Mouse (Mus musculus): ENCODE data around the gene Pex26.

The Pex26 gene

GRCm38 (mm10) chr6:121202026-121202425 lies 18.6 kb downstream of the Pex26 start:
- DNase-seq (ENCODE audit: low read depth in 1 of 2, low spot score in 2 of 2) = no peak

DNA sequence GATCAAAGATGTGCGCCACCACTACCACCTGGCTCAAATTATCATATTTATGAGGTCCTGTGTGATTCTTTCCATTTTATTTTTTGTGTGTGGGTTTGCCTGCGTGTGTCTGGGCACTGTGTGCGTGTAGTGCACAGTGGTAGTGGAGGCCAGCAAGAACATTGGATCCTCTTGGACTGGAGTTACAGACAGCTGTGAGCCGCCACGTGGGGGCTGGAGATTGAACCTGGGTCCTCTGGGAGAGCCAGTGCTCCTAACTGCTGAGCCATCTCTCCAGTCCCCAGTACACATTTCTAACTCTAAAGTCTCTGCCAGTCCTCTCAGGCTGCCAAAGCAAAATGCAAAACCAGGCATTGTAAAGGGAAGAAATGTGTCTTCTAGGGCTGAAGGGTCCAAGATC lies 23.0 kb downstream of the Pex26 start:
- DNase-seq (ENCODE audit: low read depth in 1 of 2, low spot score in 2 of 2) = no peak

DNA sequence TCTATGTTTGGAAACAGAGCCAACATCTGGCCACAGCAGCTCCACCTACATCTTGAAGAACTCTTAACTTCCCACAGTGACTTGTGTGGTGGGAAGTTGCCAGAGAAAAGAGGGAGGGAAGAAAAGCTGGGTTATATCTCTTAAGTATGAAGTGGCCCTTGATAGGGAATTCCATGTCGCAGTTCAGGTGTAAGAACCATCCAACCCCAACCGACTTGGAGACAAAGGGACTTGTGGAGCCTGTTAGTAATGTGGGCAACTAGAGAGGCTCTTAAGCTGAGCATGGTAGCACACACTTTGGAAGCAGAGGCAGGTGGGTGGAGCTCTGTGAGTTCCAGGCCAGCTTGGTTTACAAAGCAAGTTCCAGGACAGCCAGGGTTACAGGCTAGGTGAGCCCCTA lies 26.1 kb downstream of the Pex26 start:
- DNase-seq (ENCODE audit: low read depth in 1 of 2, low spot score in 2 of 2) = no peak

- DNase-seq (ENCODE audit: low read depth in 1 of 2, low spot score in 2 of 2) = peak in 1 of 2 experiments; percentile 5
Observed at GRCm38 (mm10) chr6:121210149-121210925, 26.9 kb downstream of the Pex26 start, which contains the start of gene Tuba8. Gene Tuba8 (plus strand): TSS chr6:121210696.

- no peak for DNase-seq (ENCODE audit: low read depth in 1 of 2, low spot score in 2 of 2)
Observed at GRCm38 (mm10) chr6:121210926-121211289, 27.4 kb downstream of the Pex26 start.

DNA sequence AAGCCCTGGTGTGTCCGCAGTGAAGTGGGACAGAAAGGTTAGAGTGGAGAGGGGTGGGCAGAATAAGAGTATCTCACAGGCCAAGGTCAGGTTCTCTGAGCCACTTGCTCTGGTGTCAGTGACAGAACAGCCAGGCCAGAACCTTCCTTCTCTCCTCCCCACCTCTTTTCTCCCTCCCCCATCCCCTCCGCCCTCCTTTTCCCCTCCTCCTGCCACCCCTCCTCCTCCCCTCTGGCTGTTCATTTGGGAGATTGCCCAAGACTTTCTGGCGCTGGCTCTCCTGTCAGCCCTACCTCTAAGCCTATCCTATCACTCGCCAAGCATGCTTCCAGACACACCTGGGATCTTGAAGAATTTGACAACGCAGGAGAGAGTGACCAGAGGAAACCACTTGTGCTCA lies 28.3 kb downstream of the Pex26 start:
- no peak for DNase-seq (ENCODE audit: low read depth in 1 of 2, low spot score in 2 of 2)

GRCm38 (mm10) chr6:121212988-121213387 lies 29.5 kb downstream of the Pex26 start:
- no peak for DNase-seq (ENCODE audit: low read depth in 1 of 2, low spot score in 2 of 2)

- no peak for DNase-seq (ENCODE audit: low read depth in 1 of 2, low spot score in 2 of 2)
Observed at GRCm38 (mm10) chr6:121214221-121214620, 30.8 kb downstream of the Pex26 start.

DNA sequence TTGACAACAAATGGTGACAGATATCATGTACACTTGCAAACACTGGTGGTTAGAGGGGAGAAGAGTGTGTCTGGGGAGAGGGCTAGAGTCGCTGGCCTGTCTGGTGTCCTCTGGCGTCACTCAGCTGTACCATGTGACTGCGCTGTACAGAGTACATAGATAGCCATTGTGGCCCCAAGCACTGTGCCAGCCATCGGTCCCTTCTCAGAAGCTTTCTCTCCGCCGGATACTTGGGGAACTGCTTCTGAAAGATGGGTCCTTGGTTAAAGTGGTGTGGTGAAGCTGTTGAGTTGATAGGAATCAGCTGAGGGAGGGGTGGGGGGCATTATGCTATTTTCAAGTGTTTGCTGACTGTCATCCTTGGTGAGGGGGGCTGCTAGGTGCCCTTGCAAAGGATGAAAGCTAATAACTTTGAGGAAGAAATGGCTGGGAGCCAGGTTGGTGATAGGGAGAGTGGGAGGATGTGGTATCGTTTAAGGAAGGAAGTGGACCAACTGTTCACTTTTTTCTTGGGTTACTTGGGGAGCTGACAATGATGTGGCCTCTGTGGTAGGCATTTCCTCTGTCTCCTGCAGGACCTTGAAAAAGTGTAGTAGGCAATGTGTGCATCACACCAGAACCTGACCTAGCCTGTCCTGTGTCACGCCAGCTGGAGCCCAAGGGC lies 31.3 kb downstream of the Pex26 start:
- DNase-seq (ENCODE audit: low read depth in 1 of 2, low spot score in 2 of 2) = no peak

DNA sequence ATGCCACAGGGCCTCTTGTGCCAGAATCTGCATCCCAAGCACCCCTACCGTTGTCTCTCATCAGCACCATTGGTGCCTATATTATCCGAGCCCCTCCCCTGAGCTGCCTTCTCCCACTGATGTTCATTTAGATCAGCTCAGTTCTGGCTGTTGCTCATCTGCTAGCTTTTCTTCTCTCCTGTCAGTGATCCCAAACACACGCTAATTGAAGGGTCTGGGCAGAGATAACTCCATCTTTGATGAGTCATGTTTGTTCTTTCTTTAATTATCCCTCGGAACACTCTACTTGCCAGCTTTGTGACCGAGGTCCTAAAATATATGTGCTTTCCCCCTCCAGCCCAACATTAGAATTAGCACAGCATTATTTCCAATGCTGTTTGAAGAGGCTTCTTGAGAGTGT lies 31.9 kb downstream of the Pex26 start:
- DNase-seq (ENCODE audit: low read depth in 1 of 2, low spot score in 2 of 2) = no peak

GRCm38 (mm10) chr6:121215896-121216295 lies 32.4 kb downstream of the Pex26 start:
- DNase-seq (ENCODE audit: low read depth in 1 of 2, low spot score in 2 of 2) = no peak

- no peak for DNase-seq (ENCODE audit: low read depth in 1 of 2, low spot score in 2 of 2)
Observed at GRCm38 (mm10) chr6:121216589-121217255, 33.3 kb downstream of the Pex26 start.

DNA sequence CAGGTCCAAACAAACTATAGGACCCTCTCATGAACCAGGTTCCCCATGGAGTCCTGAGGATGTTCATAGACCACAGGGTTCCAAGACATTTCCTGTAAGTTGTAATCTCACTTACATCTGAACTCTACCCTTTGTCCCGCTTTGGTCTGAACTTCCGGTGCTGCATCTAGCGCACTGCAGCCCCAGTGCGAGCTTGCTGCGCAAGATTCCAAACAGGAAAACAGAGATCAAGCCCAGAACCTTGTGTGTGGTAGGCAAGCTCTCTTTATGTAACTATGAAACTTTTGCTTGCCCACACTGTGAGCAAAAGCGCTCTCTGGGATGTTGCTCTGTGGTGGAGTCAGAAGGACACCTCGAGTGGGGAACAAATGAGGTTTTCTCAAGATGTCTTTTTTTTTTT lies 34.5 kb downstream of the Pex26 start:
- no peak for DNase-seq (ENCODE audit: low read depth in 1 of 2, low spot score in 2 of 2)

DNA sequence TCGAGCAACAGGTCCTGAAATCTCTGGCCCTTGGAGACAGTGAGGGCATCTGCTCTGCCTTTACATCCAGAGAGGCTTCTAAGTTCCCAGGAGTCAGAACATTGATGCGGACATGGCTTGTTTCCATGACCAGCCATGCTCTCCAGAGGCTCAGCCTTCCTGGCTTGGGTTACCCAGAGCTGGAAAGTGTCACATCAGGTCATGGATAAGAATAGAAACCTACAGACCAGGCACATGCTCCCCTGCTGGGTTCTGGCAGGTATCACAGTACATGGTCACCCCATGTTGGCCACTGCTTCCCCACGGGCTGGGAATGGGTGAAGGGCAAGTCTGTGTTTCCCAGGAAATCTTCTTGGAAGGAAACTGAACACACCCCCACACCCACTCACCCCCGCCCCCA lies 35.9 kb downstream of the Pex26 start:
- no peak for DNase-seq (ENCODE audit: low read depth in 1 of 2, low spot score in 2 of 2)

GRCm38 (mm10) chr6:121220181-121220580 lies 36.7 kb downstream of the Pex26 start:
- no peak for DNase-seq (ENCODE audit: low read depth in 1 of 2, low spot score in 2 of 2)

- DNase-seq (ENCODE audit: low read depth in 1 of 2, low spot score in 2 of 2) = no peak
Observed at GRCm38 (mm10) chr6:121221876-121222597, 38.6 kb downstream of the Pex26 start.

DNA sequence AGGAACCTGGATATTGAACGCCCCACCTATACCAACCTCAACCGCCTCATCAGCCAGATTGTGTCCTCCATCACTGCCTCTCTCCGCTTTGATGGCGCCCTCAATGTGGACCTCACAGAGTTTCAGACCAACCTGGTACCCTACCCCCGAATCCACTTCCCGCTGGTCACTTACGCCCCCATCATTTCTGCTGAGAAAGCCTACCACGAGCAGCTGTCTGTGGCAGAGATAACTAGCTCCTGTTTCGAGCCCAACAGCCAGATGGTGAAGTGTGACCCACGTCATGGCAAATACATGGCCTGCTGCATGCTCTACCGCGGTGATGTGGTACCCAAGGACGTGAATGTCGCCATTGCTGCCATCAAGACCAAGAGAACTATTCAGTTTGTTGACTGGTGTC lies 39.5 kb downstream of the Pex26 start:
- no peak for DNase-seq (ENCODE audit: low read depth in 1 of 2, low spot score in 2 of 2)

DNA sequence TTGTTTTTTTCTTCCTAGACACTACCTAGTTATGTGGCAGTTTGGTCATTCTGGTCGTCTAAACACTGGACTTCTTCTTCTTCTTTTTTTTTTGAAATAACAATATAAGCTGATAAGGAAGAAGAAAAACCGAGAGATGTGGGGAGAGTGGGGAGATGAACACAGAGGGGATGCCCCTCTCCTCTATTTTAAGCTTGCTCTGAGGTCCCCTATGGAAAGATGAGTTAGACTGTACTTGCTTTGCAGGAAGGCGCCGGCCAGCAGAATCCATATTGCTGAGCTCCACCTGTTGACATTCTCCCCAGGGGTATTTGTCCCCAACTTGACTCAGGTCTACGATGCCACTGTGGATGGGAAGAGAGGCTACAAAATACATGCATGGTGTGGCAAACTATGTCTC lies 40.6 kb downstream of the Pex26 start:
- no peak for DNase-seq (ENCODE audit: low read depth in 1 of 2, low spot score in 2 of 2)

GRCm38 (mm10) chr6:121224993-121225392 lies 41.5 kb downstream of the Pex26 start:
- no peak for DNase-seq (ENCODE audit: low read depth in 1 of 2, low spot score in 2 of 2)

- DNase-seq (ENCODE audit: low read depth in 1 of 2, low spot score in 2 of 2) = no peak
Observed at GRCm38 (mm10) chr6:121226043-121226442, 42.6 kb downstream of the Pex26 start.

DNA sequence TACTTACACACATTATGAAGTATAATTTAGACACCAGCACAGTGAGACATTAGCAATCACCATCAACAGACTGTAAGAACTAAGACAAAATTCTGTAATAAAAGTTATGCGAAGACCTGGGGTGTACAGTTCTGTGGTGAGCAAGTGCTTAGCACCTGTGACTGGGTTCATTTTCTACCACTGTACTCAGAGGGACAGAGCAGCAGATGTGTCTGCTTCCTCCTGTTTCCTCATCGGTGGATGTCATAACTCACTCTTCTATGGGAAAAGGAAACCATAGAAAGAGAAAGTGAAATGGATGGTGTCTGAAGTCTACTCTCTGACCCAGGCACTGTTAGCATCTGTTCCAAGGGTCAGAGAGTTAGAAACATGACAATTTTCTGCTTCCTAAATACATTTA lies 43.3 kb downstream of the Pex26 start:
- no peak for DNase-seq (ENCODE audit: low read depth in 1 of 2, low spot score in 2 of 2)

GRCm38 (mm10) chr6:121228421-121228820 lies 45.0 kb downstream of the Pex26 start:
- no peak for DNase-seq (ENCODE audit: low read depth in 1 of 2, low spot score in 2 of 2)

All from monocyte, adult 2 months (primary cell).